Mouse (Mus musculus): Measurements from ENCODE around the gene Gm3435. TPM values are rescaled to one million over a fixed set of nuclear protein-coding genes. Genes with fewer than 3 reads are reported as not detected.
"Not testable (repeated sequence)": the region's sequence is repeated elsewhere in the genome, so short reads cannot be mapped to it uniquely, and the experiment has no call there.

Gm3435 gene
- polyA plus RNA-seq (2012; rRNA removed): 1.6 and 3.7 TPM in 2 replicates

DNA sequence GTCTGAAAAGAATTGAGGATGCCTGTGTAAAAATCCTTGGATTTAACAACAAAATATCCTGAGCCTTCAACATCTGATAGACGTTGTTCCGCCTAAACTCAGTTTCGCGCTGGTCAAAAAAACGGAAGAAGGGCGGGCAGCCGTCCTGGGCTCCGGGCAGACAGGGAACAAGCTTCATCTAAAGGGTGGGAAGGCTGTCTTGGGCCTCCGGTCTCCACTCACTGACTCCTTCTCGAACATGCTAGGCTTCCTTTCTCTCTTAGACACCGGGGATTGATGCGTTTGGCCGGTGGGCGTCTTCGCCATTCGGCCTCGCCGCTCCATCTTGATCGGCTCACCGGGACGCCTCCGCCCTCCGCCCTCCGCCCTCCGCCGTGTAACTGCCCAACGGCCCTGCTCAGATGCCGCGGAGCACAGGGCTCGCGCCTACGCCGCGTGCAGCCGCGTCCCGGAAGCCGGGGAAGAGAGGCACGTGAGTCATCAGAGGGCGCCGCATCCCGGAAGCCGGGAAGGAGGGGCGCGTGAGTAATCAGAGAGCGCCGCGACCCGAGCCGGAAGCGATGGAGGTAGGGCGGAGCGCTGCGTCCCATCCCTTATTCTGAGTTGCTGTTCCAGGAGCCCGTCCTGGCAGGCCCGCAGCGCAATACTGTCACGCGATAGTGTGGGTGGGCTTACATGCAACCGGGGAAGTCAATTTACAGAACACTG lies at the start of gene Gm3435:
Gene Gm3435, plus strand, starts transcription at position 471 of the 708 bp plus-strand sequence.
- not testable (repeated sequence) for H3K4me3 ChIP-seq (ENCODE audit: insufficient read depth, low read depth, low read length); H3K4me1 ChIP-seq (ENCODE audit: control insufficient read depth, insufficient read depth, low read length); H3K27ac ChIP-seq (ENCODE audit: insufficient read depth, low read depth, low read length); H3K36me3 ChIP-seq (ENCODE audit: control insufficient read depth, insufficient read depth, low read length); H3K27me3 ChIP-seq (replicated peaks; ENCODE audit: control insufficient read depth, insufficient read depth, low read length); DNase-seq
- WGBS: no CpG with 5 or more reads among the region's 60 CpGs

DNA sequence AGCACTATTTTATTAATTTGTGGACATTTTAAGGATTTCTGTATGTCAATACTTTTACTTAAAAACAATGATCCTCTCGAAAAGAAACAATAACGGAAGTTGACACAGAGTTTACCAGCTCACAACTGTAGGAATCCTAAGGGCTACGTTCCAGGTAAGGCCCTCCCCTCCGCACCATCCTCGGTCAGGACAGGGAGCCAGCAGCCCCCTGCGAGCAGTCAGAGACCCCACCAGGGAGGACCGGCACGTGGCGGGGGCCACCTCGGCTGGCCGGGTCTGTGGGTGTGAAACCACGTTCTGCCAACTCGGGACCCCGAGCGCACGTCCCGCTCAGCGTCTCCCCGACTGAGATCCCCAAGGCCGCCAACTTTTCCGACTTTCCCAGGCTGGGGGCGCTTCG lies 49.5 kb upstream of the Gm3435 start:
- Histone ChIP-seq H3K4me1 (ENCODE audit: control insufficient read depth, insufficient read depth, low read length) (peaks cover 3% of the 10 kb centered on the region; the same call in 1 of the 2 replicates), H3K36me3 (ENCODE audit: control insufficient read depth, insufficient read depth, low read length) (no peaks in the 10 kb centered on the region), H3K27me3 (replicated peaks; ENCODE audit: control insufficient read depth, insufficient read depth, low read length) (no peaks in the 10 kb centered on the region), H3K4me3 (ENCODE audit: insufficient read depth, low read depth, low read length) (peak overlapping the region; percentile 99), H3K27ac (ENCODE audit: insufficient read depth, low read depth, low read length) (peak overlapping the region; percentile 75; the same call in 1 of the 2 replicates)
- WGBS: under 1% methylated on average over 20 of the region's 23 CpGs
- no peak for TF ChIP-seq POLR2A (IDR thresholded peaks at IDR 0.05; ENCODE audit: low read depth, low read length)
- TF ChIP-seq CTCF (conservative IDR thresholded peaks at IDR 0.05; ENCODE audit: insufficient read depth, insufficient read length, low read depth, low read length): no peak
- peak; percentile 17 for DNase-seq

DNA sequence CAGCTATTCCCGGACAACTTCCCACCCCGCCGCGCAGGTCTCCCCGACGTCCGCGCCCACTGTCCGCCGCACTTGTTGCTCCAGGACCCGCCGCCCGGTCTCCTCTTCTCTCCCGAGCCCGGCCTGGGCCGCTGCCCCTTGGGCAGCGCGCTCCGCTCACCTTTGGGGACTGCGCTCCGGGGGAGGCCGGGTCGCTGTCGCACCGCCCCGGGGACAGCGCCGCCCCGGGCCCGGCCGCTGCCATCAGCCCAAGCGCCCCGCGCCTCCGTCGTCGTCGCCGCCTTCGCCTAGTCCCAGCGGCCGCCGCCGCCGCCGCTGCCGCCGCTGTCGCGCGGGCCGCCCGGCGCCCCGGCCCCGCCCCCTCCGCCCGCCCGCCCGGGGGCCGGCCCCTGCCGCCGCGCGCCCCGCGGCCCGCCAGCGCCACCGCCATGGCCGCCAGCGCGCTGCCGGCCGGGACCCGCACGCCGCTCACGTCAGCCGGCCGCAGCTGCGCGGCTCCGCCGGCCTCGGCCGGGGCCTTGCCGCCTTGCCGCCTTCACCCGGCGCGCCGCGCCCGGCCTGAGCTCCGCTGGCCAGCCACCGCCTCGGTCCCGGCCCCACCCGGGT lies 48.9 kb upstream of the Gm3435 start, which contains the start of gene Phf10:
Gene Phf10, minus strand, starts transcription at position 323 of the 606 bp plus-strand sequence.
- H3K36me3 ChIP-seq (ENCODE audit: control insufficient read depth, insufficient read depth, low read length); H3K4me1 ChIP-seq (ENCODE audit: control insufficient read depth, insufficient read depth, low read length); H3K27me3 ChIP-seq (replicated peaks; ENCODE audit: control insufficient read depth, insufficient read depth, low read length): not testable (repeated sequence)
- H3K4me3 ChIP-seq (ENCODE audit: insufficient read depth, low read depth, low read length): peak within 1 kb of the TSS; percentile 99
- peak; percentile 42 for DNase-seq
- H3K27ac ChIP-seq (ENCODE audit: insufficient read depth, low read depth, low read length): peak within 1 kb of the TSS; percentile 75; the same call in 1 of the 2 replicates
- WGBS: 9% methylated on average over 67 of the region's 100 CpGs

DNA sequence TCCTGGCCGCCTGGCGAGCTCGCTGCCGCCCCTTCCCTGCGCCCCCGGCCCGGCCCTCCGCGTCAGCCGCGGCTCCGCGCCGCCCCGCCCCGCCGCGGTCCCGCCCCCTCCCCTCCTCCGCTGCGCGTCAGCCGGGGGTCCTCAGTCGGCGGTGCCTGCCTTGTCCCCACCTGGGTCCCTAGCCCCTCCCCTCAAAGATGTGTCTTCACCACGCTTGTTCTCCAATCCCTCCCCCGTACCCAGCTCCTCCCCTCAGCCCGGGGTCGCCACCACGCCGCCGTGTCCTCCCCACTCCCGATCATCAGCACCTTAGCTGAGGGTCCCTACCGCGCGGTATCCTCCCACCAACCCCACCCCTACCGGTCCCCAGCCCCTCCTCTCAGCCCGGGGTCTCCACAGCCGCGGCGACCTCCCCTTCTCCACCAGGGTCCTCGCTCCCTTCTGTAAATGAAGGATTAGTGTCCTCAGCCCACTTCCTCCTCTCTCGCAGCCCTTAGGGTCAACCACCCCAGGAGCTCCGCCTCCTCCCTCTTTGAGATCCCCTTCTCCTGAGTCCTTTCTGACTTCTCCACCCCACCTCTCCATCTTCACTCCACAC lies 48.3 kb upstream of the Gm3435 start:
- H3K27ac ChIP-seq (ENCODE audit: insufficient read depth, low read depth, low read length); H3K4me1 ChIP-seq (ENCODE audit: control insufficient read depth, insufficient read depth, low read length); DNase-seq; H3K4me3 ChIP-seq (ENCODE audit: insufficient read depth, low read depth, low read length); H3K36me3 ChIP-seq (ENCODE audit: control insufficient read depth, insufficient read depth, low read length); H3K27me3 ChIP-seq (replicated peaks; ENCODE audit: control insufficient read depth, insufficient read depth, low read length): not testable (repeated sequence)
- WGBS: no CpG with 5 or more reads among the region's 44 CpGs

DNA sequence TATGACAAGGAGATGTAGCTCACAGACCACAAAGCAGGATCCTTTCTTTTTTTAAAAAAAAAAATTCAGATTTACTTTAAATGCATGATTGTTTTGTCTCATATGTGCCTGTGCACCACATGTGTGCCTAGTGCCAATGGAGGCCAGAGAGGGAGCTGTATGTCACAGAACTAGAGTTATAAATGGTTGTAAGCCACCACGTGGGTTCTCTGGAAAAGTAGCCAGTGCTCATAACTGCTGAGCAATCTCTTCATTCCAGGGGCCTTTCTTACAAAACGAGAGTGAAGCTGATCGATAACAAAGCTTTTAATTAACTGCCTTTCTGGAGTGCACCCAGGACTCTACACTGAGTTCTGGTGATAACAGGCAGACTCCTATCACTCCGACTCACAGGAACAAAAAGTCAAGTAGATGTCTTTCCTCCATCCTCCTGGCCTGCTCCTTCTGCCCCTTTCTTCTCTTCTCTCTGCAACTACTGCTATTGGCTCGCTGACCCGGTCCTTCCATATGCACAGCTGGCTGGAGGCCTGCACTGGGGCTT lies 41.5 kb upstream of the Gm3435 start:
- H3K27ac ChIP-seq (ENCODE audit: insufficient read depth, low read depth, low read length); H3K36me3 ChIP-seq (ENCODE audit: control insufficient read depth, insufficient read depth, low read length); DNase-seq; H3K4me3 ChIP-seq (ENCODE audit: insufficient read depth, low read depth, low read length); H3K4me1 ChIP-seq (ENCODE audit: control insufficient read depth, insufficient read depth, low read length); H3K27me3 ChIP-seq (replicated peaks; ENCODE audit: control insufficient read depth, insufficient read depth, low read length): not testable (repeated sequence)
- no CpG with 5 or more reads among the region's 6 CpGs for WGBS

DNA sequence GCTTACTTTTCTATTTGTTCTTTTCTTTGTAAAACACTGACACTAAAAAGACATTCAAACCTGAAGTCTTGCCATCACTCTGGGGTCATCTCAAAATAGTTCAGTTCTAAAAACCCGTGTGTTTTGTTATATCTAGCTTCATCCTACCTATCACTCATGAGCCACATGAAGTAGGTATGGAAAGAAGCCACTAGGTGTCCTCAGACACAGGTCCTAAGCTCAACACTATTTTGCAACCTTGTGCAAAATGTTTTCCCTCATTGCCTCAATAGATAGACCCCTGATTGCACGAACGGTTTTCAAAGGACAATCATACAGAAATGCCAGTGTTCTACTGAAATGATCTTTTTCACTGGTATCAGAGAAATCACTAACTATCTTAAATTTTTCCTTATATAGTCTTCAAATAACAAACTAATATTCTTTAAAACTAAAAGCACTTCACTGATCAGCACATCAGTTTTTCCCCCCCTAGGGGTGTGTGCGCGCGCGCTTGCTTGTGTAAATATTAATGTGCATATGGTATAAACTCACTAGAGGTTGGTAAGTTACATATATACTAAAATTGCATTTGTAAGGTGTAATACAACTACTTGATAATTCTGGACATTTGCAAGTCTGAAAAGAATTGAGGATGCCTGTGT lies 32.1 kb upstream of the Gm3435 start:
- H3K36me3 ChIP-seq (ENCODE audit: control insufficient read depth, insufficient read depth, low read length); DNase-seq; H3K4me1 ChIP-seq (ENCODE audit: control insufficient read depth, insufficient read depth, low read length); H3K27ac ChIP-seq (ENCODE audit: insufficient read depth, low read depth, low read length); H3K27me3 ChIP-seq (replicated peaks; ENCODE audit: control insufficient read depth, insufficient read depth, low read length); H3K4me3 ChIP-seq (ENCODE audit: insufficient read depth, low read depth, low read length): not testable (repeated sequence)
- WGBS: 2% methylated on average over 4 of the region's 7 CpGs

DNA sequence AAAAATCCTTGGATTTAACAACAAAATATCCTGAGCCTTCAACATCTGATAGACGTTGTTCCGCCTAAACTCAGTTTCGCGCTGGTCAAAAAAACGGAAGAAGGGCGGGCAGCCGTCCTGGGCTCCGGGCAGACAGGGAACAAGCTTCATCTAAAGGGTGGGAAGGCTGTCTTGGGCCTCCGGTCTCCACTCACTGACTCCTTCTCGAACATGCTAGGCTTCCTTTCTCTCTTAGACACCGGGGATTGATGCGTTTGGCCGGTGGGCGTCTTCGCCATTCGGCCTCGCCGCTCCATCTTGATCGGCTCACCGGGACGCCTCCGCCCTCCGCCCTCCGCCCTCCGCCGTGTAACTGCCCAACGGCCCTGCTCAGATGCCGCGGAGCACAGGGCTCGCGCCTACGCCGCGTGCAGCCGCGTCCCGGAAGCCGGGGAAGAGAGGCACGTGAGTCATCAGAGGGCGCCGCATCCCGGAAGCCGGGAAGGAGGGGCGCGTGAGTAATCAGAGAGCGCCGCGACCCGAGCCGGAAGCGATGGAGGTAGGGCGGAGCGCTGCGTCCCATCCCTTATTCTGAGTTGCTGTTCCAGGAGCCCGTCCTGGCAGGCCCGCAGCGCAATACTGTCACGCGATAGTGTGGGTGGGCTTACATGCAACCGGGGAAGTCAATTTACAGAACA lies 31.5 kb upstream of the Gm3435 start, which contains the start of the genes 9030025P20Rik and Gm3417:
Gene 9030025P20Rik, plus strand, starts transcription at position 107 of the 677 bp plus-strand sequence.
Gene Gm3417, minus strand, starts transcription at position 429 of the 677 bp plus-strand sequence.
- not testable (repeated sequence) for H3K4me3 ChIP-seq (ENCODE audit: insufficient read depth, low read depth, low read length); DNase-seq; H3K27ac ChIP-seq (ENCODE audit: insufficient read depth, low read depth, low read length); H3K36me3 ChIP-seq (ENCODE audit: control insufficient read depth, insufficient read depth, low read length); H3K4me1 ChIP-seq (ENCODE audit: control insufficient read depth, insufficient read depth, low read length); H3K27me3 ChIP-seq (replicated peaks; ENCODE audit: control insufficient read depth, insufficient read depth, low read length)
- WGBS: no CpG with 5 or more reads among the region's 60 CpGs

DNA sequence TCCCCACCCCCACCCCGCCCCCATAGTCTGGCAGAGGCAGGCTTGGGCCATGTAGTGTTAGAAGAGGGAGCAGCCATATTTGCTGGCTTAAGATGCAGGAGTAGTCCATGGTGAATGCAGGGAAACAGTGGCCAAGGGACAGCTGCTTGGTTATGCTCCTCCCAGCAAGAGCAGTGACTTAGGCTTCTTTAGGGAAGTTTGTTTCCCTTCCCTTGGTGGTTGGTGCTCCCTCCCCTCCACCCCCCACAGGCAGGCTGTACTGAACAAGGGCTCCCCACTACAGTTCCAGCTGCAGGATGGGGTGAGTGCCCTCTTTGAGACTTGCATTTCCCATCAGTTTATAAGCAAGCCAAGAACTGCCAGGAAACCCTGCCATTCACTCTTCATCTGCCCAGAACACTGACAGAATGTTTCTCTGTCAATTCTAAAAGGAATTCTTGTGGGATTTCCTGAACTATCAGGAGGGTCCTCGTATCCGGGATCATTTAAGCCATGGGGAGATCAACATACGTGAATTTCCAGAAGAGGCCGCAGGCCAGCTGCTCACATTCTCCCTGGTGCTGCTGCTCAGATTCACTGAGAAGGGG lies 19.8 kb upstream of the Gm3435 start:
- not testable (repeated sequence) for H3K27ac ChIP-seq (ENCODE audit: insufficient read depth, low read depth, low read length); H3K4me1 ChIP-seq (ENCODE audit: control insufficient read depth, insufficient read depth, low read length); H3K27me3 ChIP-seq (replicated peaks; ENCODE audit: control insufficient read depth, insufficient read depth, low read length); H3K4me3 ChIP-seq (ENCODE audit: insufficient read depth, low read depth, low read length); H3K36me3 ChIP-seq (ENCODE audit: control insufficient read depth, insufficient read depth, low read length); DNase-seq
- WGBS: 80% methylated on average over 5 of the region's 5 CpGs

DNA sequence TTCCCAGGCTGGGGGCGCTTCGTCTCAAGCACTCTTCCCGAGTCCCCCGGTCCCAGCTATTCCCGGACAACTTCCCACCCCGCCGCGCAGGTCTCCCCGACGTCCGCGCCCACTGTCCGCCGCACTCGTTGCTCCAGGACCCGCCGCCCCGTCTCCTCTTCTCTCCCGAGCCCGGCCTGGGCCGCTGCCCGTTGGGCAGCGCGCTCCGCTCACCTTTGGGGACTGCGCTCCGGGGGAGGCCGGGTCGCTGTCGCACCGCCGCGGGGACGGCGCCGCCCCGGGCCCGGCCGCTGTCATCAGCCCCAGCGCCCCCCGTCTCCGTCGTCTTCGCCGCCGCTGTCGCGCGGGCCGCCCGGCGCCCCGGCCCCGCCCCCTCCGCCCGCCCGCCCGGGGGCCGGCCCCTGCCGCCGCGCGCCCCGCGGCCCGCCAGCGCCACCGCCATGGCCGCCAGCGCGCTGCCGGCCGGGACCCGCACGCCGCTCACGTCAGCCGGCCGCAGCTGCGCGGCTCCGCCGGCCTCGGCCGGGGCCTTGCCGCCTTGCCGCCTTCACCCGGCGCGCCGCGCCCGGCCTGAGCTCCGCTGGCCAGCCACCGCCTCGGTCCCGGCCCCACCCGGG lies 17.3 kb upstream of the Gm3435 start:
- H3K4me1 ChIP-seq (ENCODE audit: control insufficient read depth, insufficient read depth, low read length); H3K4me3 ChIP-seq (ENCODE audit: insufficient read depth, low read depth, low read length); H3K27ac ChIP-seq (ENCODE audit: insufficient read depth, low read depth, low read length); H3K36me3 ChIP-seq (ENCODE audit: control insufficient read depth, insufficient read depth, low read length); DNase-seq; H3K27me3 ChIP-seq (replicated peaks; ENCODE audit: control insufficient read depth, insufficient read depth, low read length): not testable (repeated sequence)
- no CpG with 5 or more reads among the region's 98 CpGs for WGBS
